Mouse (Mus musculus): Measurements from ENCODE around the gene Lad1.

Lad1 gene

GRCm38 (mm10) chr1:135810180-135810579 lies 8.2 kb upstream of the Lad1 start:
- DNase-seq, result no peak

- peak; percentile 87 for DNase-seq
Measured at GRCm38 (mm10) chr1:135811016-135811646, 7.3 kb upstream of the Lad1 start.

- no peak for DNase-seq
Measured at GRCm38 (mm10) chr1:135812205-135812604, 6.2 kb upstream of the Lad1 start.

- DNase-seq, result no peak
Measured at GRCm38 (mm10) chr1:135812618-135813017, 5.8 kb upstream of the Lad1 start.

GRCm38 (mm10) chr1:135813071-135813470 lies 5.3 kb upstream of the Lad1 start:
- DNase-seq, result no peak

- no peak for DNase-seq
Measured at GRCm38 (mm10) chr1:135813687-135814395, 4.6 kb upstream of the Lad1 start.

GRCm38 (mm10) chr1:135814531-135814930 lies 3.9 kb upstream of the Lad1 start:
- no peak for DNase-seq

- no peak for DNase-seq
Measured at GRCm38 (mm10) chr1:135817595-135817994, 803 bp upstream of the Lad1 start.

- DNase-seq, result no peak
Measured at GRCm38 (mm10) chr1:135820071-135820470, 1.7 kb downstream of the Lad1 start.

GRCm38 (mm10) chr1:135820736-135821364 lies 2.5 kb downstream of the Lad1 start:
- no peak for DNase-seq

- no peak for DNase-seq
Measured at GRCm38 (mm10) chr1:135821780-135822179, 3.4 kb downstream of the Lad1 start.

- peak; percentile 28 for DNase-seq
Measured at GRCm38 (mm10) chr1:135828918-135829317, 10.5 kb downstream of the Lad1 start.

GRCm38 (mm10) chr1:135834206-135834859 lies 15.9 kb downstream of the Lad1 start:
- DNase-seq, result no peak

GRCm38 (mm10) chr1:135834983-135835382 lies 16.6 kb downstream of the Lad1 start:
- no peak for DNase-seq

- no peak for DNase-seq
Measured at GRCm38 (mm10) chr1:135835716-135836483, 17.5 kb downstream of the Lad1 start, which contains the start of gene Tnnt2. Gene Tnnt2 (plus strand): TSS chr1:135836354.

GRCm38 (mm10) chr1:135838626-135839025 lies 20.2 kb downstream of the Lad1 start:
- DNase-seq, result no peak

GRCm38 (mm10) chr1:135839065-135839464 lies 20.7 kb downstream of the Lad1 start:
- DNase-seq, result no peak

GRCm38 (mm10) chr1:135840675-135841395 lies 22.4 kb downstream of the Lad1 start:
- no peak for DNase-seq

GRCm38 (mm10) chr1:135843519-135844262 lies 25.3 kb downstream of the Lad1 start:
- DNase-seq, result no peak

- DNase-seq, result no peak
Measured at GRCm38 (mm10) chr1:135844481-135844880, 26.1 kb downstream of the Lad1 start.

GRCm38 (mm10) chr1:135846632-135847031 lies 28.2 kb downstream of the Lad1 start:
- DNase-seq, result no peak
